7 mouse cellular contexts compared by ENCODE assay signal in genomic region chr9:42897361-42898051, GRCm38 (mm10). TPM values are rescaled to one million over a fixed set of nuclear protein-coding genes. Genes with fewer than 3 reads are reported as not detected.
DNase-seq lines count a peak whose midpoint lies in the region; ATAC-seq lines count a peak whose summit lies in the region.

No protein-coding gene starts in this region.

- peaks cover 14% of the 10 kb centered on the region for H3K4me1 ChIP-seq in forebrain, embryonic 14.5 days (ENCODE audit: control insufficient read depth, insufficient read depth, low read length)
- peaks cover 37% of the 10 kb centered on the region for H3K4me1 ChIP-seq in lung, embryonic 15.5 days

- peak overlapping the region; percentile 48 for H3K4me3 ChIP-seq in forebrain, embryonic 14.5 days (ENCODE audit: low read depth, low read length)
- H3K4me3 ChIP-seq in lung, embryonic 15.5 days, result peak overlapping the region; percentile 49

- WGBS in forebrain, embryonic 14.5 days, result under 1% methylated on average over 43 of the region's 52 CpGs
- 0% methylated on average over 52 of the region's 52 CpGs for WGBS in lung, embryonic 15.5 days

- H3K27me3 ChIP-seq in forebrain, embryonic 14.5 days (replicated peaks; ENCODE audit: control insufficient read depth, insufficient read depth, low read length), result no peaks in the 10 kb centered on the region
- H3K27me3 ChIP-seq in lung, embryonic 15.5 days, result peaks cover 28% of the 10 kb centered on the region; the same call in 1 of the 2 replicates

- peak overlapping the region; percentile 97 for H3K4me2 ChIP-seq in forebrain, embryonic 14.5 days (ENCODE audit: low read length)
- peak overlapping the region; percentile 95 for H3K4me2 ChIP-seq in lung, embryonic 15.5 days

- H3K9me3 ChIP-seq in forebrain, embryonic 14.5 days (replicated peaks; ENCODE audit: control insufficient read depth, low read length), result no peaks in the 10 kb centered on the region
- no peaks in the 10 kb centered on the region for H3K9me3 ChIP-seq in lung, embryonic 15.5 days

- peak overlapping the region; percentile 68 for H3K9ac ChIP-seq in forebrain, embryonic 14.5 days (ENCODE audit: low read length)
- H3K9ac ChIP-seq in lung, embryonic 15.5 days, result peak overlapping the region; percentile 32; the same call in 1 of the 2 replicates

- H3K27ac ChIP-seq in forebrain, embryonic 14.5 days (ENCODE audit: low read depth, low read length), result peak overlapping the region; percentile 44; the same call in 1 of the 2 replicates
- H3K27ac ChIP-seq in lung, embryonic 15.5 days, result no peak overlapping the region

- no peaks in the 10 kb centered on the region for H3K36me3 ChIP-seq in forebrain, embryonic 14.5 days (ENCODE audit: control insufficient read depth, insufficient read depth, low read length)
- no peaks in the 10 kb centered on the region for H3K36me3 ChIP-seq in lung, embryonic 15.5 days

- peak; percentile 72 for DNase-seq in forebrain, embryonic 14.5 days (ENCODE audit: low spot score)
- peak; percentile 38 to 45 for DNase-seq in heart, postnatal 36 days
- DNase-seq in layer of hippocampus, adult 8-10 months (ENCODE audit: low spot score in 2 of 2), result peak; percentile 66 to 74
- peak; percentile 94 for DNase-seq in retina, postnatal 1 day

- peak; percentile 66 for ATAC-seq in activated CD4-positive, CD25-positive, alpha-beta regulatory T cell, adult 4 months
- ATAC-seq in cerebellum, adult (ENCODE audit: insufficient number of reproducible peaks, low FRiP score, low TSS enrichment), result peak; percentile 45; the same call in 1 of the 2 replicates
- peak; percentile 82 for ATAC-seq in forebrain, embryonic 14.5 days
- peak; percentile 60 for ATAC-seq in lung, embryonic 15.5 days (ENCODE audit: borderline replicate concordance, extremely low read depth, low FRiP score, low TSS enrichment)

- intact Hi-C loops in heart, postnatal 36 days (cut with DNase I), result no loop called here

RNA-seq across cellular contexts. Expression of gene Grik4, which starts 46.8 kb away (rescaled TPM):
- polyA plus RNA-seq in activated CD4-positive, CD25-positive, alpha-beta regulatory T cell, adult 4 months (2017; shearing (Covaris generic)), result under 1 TPM in 1 of 2 experiments, not detected in 1; 0.08 TPM
- polyA plus RNA-seq in forebrain, embryonic 14.5 days (2014; fragmentation: Nextera tagmentation; extraction: Ambion mirVana), result 1.4 and 1.9 TPM in 2 replicates
- total RNA-seq in heart, postnatal 36 days (2021), result under 1 TPM in 1 of 2 experiments, not detected in 1; 0.11 TPM
- 10 to 100 TPM; 48.5 to 59.1 (median 53.3) TPM for total RNA-seq in layer of hippocampus, adult 8-10 months (2022)
- polyA plus RNA-seq in lung, embryonic 15.5 days (2015; fragmentation: Nextera tagmentation; extraction: Ambion mirVana), result 3.1 and 3.2 TPM in 2 replicates

Comparison
In these comparisons a context has a peak if more than half of its experiments do, and no peak if none do; other contexts are left out.
1. DNase-seq: peak in every context shown above with its lines; median percentile 94 in retina, postnatal 1 day; 72 in forebrain, embryonic 14.5 days; 70 in layer of hippocampus, adult 8-10 months; 42 in heart, postnatal 36 days.